Mouse (Mus musculus) liver, postnatal 0 days (tissue): ENCODE measurements at regions not wholly inside any gene's neighbourhood (a gene's known extent, or its start where the extent isn't known, plus 50 kb on each side); places are given as distances from the start of the nearest gene placed in this dataset.

Experiments used
- ATAC-seq: fragments of 200-750 bp; cut with Nextera tagmentation; 2 replicates; pipeline ENCODE4 v1.8.0; 2017; ENCODE audit warnings: mild to moderate bottlenecking, moderate library complexity
- DNase-seq: peaks from one replicate; pipeline ENCODE4 v3.0.0-alpha.2; 2016
- H3K27ac ChIP-seq: fragments of 300-500 bp; sonication (generic); 2 replicates; pipeline ENCODE4 v1.5.1; 2014; ENCODE audit warnings: antibody characterized with exemption, moderate library complexity, mild to moderate bottlenecking, low read depth
- H3K27me3 ChIP-seq: fragments of 300-500 bp; sonication (generic); 2 replicates; pipeline ENCODE4 v1.6.1; 2014; ENCODE audit warnings: low read length, control low read depth, mixed read lengths; ENCODE audit not compliant: insufficient read depth
- H3K36me3 ChIP-seq: fragments of 300-500 bp; sonication (generic); replicated peaks from 2 replicates; pipeline ENCODE4 v1.6.1; 2014; ENCODE audit warnings: mild to moderate bottlenecking, control low read depth, low read length, moderate library complexity, mixed read lengths; ENCODE audit not compliant: insufficient read depth
- H3K4me1 ChIP-seq: fragments of 300-500 bp; sonication (generic); 2 replicates; pipeline ENCODE4 v1.6.1; 2014; ENCODE audit warnings: antibody characterized with exemption, mild to moderate bottlenecking, control low read depth; ENCODE audit not compliant: insufficient read depth
- H3K4me2 ChIP-seq: fragments of 300-500 bp; sonication (generic); 2 replicates; pipeline ENCODE4 v1.6.1; 2014; ENCODE audit warnings: low read depth, mild to moderate bottlenecking, low read length, moderate library complexity, mixed read lengths
- H3K4me3 ChIP-seq: fragments of 300-500 bp; sonication (generic); 2 replicates; pipeline ENCODE4 v1.5.1; 2014; ENCODE audit warnings: low read depth, low read length
- H3K9ac ChIP-seq: fragments of 300-500 bp; sonication (generic); replicated peaks from 2 replicates; pipeline ENCODE4 v1.6.1; 2014; ENCODE audit warnings: mild to moderate bottlenecking, moderate library complexity
- H3K9me3 ChIP-seq: fragments of 300-500 bp; sonication (generic); 2 replicates; pipeline ENCODE4 v1.6.1; 2016; ENCODE audit warnings: mild to moderate bottlenecking, control low read depth, low read length, mixed read lengths
- CTCF ChIP-seq: sonication (generic); IDR thresholded peaks from 2 replicates; pipeline ENCODE4 v1.5.1; 2016; ENCODE audit warnings: antibody characterized with exemption, low read depth
- EP300 ChIP-seq: IDR thresholded peaks from 2 replicates; pipeline ENCODE4 v1.6.1; 2016; ENCODE audit warnings: antibody characterized with exemption, low read depth, mild to moderate bottlenecking
- WGBS: fragments of 180-500 bp; shearing (Covaris S2); extraction: QIAGEN DNeasy Blood & Tissue Kit; methylation state at CpG from one replicate; pipeline ENCODE4 v1.1.7; 2014; ENCODE audit not compliant: insufficient replicate concordance; 5-methylcytosine and 5-hydroxymethylcytosine counted together

GRCm38 (mm10) chr13:82902160-82902559 lies 601.7 kb upstream of the Mef2c start:
- WGBS: 57% methylated on average over 4 of the region's 4 CpGs
- TF ChIP-seq CTCF: no peak
- no peak for TF ChIP-seq EP300
- Histone ChIP-seq H3K4me3 (no peak overlapping the region), H3K4me1 (no peaks in the 10 kb centered on the region), H3K36me3 (no peaks in the 10 kb centered on the region), H3K4me2 (no peak overlapping the region), H3K9ac (no peak overlapping the region), H3K9me3 (no peaks in the 10 kb centered on the region), H3K27ac (no peak overlapping the region), H3K27me3 (no peaks in the 10 kb centered on the region)
- no peak for DNase-seq
- ATAC-seq: no peak

GRCm38 (mm10) chr13:82903637-82904036 lies 600.2 kb upstream of the Mef2c start:
- no peaks in the 10 kb centered on the region for H3K4me1 ChIP-seq
- TF ChIP-seq EP300 (no peak), CTCF (no peak)
- ATAC-seq (no peak), DNase-seq (no peak)
- no peak overlapping the region for H3K9ac ChIP-seq
- no peaks in the 10 kb centered on the region for H3K27me3 ChIP-seq
- no peaks in the 10 kb centered on the region for H3K36me3 ChIP-seq
- no peak overlapping the region for H3K27ac ChIP-seq
- no peak overlapping the region for H3K4me3 ChIP-seq
- no peak overlapping the region for H3K4me2 ChIP-seq
- no peaks in the 10 kb centered on the region for H3K9me3 ChIP-seq

GRCm38 (mm10) chr13:82907689-82908088 lies 596.1 kb upstream of the Mef2c start:
- no peaks in the 10 kb centered on the region for H3K27me3 ChIP-seq
- DNase-seq (no peak), ATAC-seq (no peak)
- no peaks in the 10 kb centered on the region for H3K36me3 ChIP-seq
- no peaks in the 10 kb centered on the region for H3K4me1 ChIP-seq
- WGBS: 84% methylated on average over 4 of the region's 4 CpGs
- H3K9ac ChIP-seq: no peak overlapping the region
- H3K4me2 ChIP-seq: no peak overlapping the region
- no peak overlapping the region for H3K4me3 ChIP-seq
- no peak for TF ChIP-seq EP300
- TF ChIP-seq CTCF: no peak
- no peak overlapping the region for H3K27ac ChIP-seq
- H3K9me3 ChIP-seq: no peaks in the 10 kb centered on the region

GRCm38 (mm10) chr13:82909151-82909550 lies 594.7 kb upstream of the Mef2c start:
- 63% methylated on average over 4 of the region's 4 CpGs for WGBS
- DNase-seq (no peak), ATAC-seq (no peak)
- Histone ChIP-seq H3K36me3 (no peaks in the 10 kb centered on the region), H3K4me1 (no peaks in the 10 kb centered on the region), H3K27ac (no peak overlapping the region), H3K27me3 (no peaks in the 10 kb centered on the region), H3K9ac (no peak overlapping the region), H3K4me3 (no peak overlapping the region), H3K9me3 (no peaks in the 10 kb centered on the region), H3K4me2 (no peak overlapping the region)
- no peak for TF ChIP-seq EP300
- no peak for TF ChIP-seq CTCF

- Histone ChIP-seq H3K27me3 (no peaks in the 10 kb centered on the region), H3K9ac (no peak overlapping the region), H3K27ac (no peak overlapping the region), H3K9me3 (no peaks in the 10 kb centered on the region), H3K4me2 (no peak overlapping the region), H3K4me3 (no peak overlapping the region), H3K36me3 (no peaks in the 10 kb centered on the region), H3K4me1 (no peaks in the 10 kb centered on the region)
- 74% methylated on average over 8 of the region's 8 CpGs for WGBS
- DNase-seq (no peak), ATAC-seq (no peak)
- TF ChIP-seq CTCF: no peak
- TF ChIP-seq EP300: no peak
Measured at GRCm38 (mm10) chr13:82912859-82913258, 591.0 kb upstream of the Mef2c start.

- H3K36me3 ChIP-seq: no peaks in the 10 kb centered on the region
- ATAC-seq: no peak
- H3K9ac ChIP-seq: no peak overlapping the region
- H3K4me2 ChIP-seq: no peak overlapping the region
- no peak for TF ChIP-seq EP300
- H3K4me1 ChIP-seq: no peaks in the 10 kb centered on the region
- H3K4me3 ChIP-seq: no peak overlapping the region
- DNase-seq: no peak
- H3K27me3 ChIP-seq: no peaks in the 10 kb centered on the region
- no peaks in the 10 kb centered on the region for H3K9me3 ChIP-seq
- WGBS: 77% methylated on average over 4 of the region's 4 CpGs
- no peak overlapping the region for H3K27ac ChIP-seq
Measured at GRCm38 (mm10) chr13:82915194-82915593, 588.6 kb upstream of the Mef2c start.

GRCm38 (mm10) chr13:82930010-82930409 lies 573.8 kb upstream of the Mef2c start:
- Histone ChIP-seq H3K27ac (no peak overlapping the region), H3K4me3 (no peak overlapping the region), H3K4me2 (no peak overlapping the region), H3K36me3 (no peaks in the 10 kb centered on the region), H3K9ac (no peak overlapping the region), H3K9me3 (no peaks in the 10 kb centered on the region), H3K27me3 (no peaks in the 10 kb centered on the region), H3K4me1 (no peaks in the 10 kb centered on the region)
- DNase-seq (no peak), ATAC-seq (no peak)
- TF ChIP-seq EP300: no peak
